Mouse (Mus musculus) ES-Bruce4 (cell line): ENCODE results near the gene Mrpl42. TPM values are rescaled to one million over a fixed set of nuclear protein-coding genes. Genes with fewer than 3 reads are reported as not detected.

Experiments
- H3K27ac ChIP-seq: 2 replicates; pipeline ENCODE4 v1.5.1; 2012; ENCODE audit warnings: low read length, inconsistent platforms; ENCODE audit not compliant: insufficient read depth
- H3K27me3 ChIP-seq: 2 replicates; pipeline ENCODE4 v1.6.1; 2012; ENCODE audit warnings: mild to moderate bottlenecking, low read length, inconsistent platforms; ENCODE audit not compliant: control insufficient read depth, poor library complexity, insufficient read depth, severe bottlenecking
- H3K36me3 ChIP-seq: 2 replicates; pipeline ENCODE4 v1.6.1; 2012; ENCODE audit warnings: inconsistent platforms, mild to moderate bottlenecking, low read length, moderate library complexity; ENCODE audit not compliant: control insufficient read depth, poor library complexity, insufficient read depth, severe bottlenecking
- H3K4me1 ChIP-seq: one replicate; pipeline ENCODE4 v1.8.1; 2011; ENCODE audit warnings: low read length; ENCODE audit not compliant: control insufficient read depth, insufficient read depth
- H3K4me3 ChIP-seq: 2 replicates; pipeline ENCODE4 v1.5.1; 2011; ENCODE audit warnings: low read depth, mild to moderate bottlenecking, low read length
- H3K9ac ChIP-seq: 2 replicates; pipeline ENCODE4 v1.6.1; 2012; ENCODE audit warnings: low read depth, mild to moderate bottlenecking, inconsistent platforms; ENCODE audit not compliant: poor library complexity, severe bottlenecking
- H3K9me3 ChIP-seq: replicated peaks from 2 replicates; pipeline ENCODE4 v1.6.1; 2012; ENCODE audit warnings: mild to moderate bottlenecking, low read length, inconsistent platforms; ENCODE audit not compliant: control insufficient read depth, poor library complexity, insufficient read depth, severe bottlenecking
- CTCF ChIP-seq: IDR thresholded peaks from one replicate; pipeline ENCODE4 v1.8.1; 2011; ENCODE audit warnings: low read depth, low read length
- EP300 ChIP-seq: IDR thresholded peaks from 2 replicates; pipeline ENCODE4 v1.6.1; 2011; ENCODE audit warnings: low read depth, low read length; ENCODE audit not compliant: insufficient read depth
- POLR2A ChIP-seq: IDR thresholded peaks from one replicate; pipeline ENCODE4 v1.8.1; 2011; ENCODE audit warnings: low read length; ENCODE audit not compliant: insufficient read depth
- polyA plus RNA-seq: library from polyadenylated mRNA; stranded (reverse); fragments of >200 nt; gene quantifications from 2 replicates; pipeline ENCODE4 v1.2.4, GENCODE M21; 2011; ENCODE audit warnings: low read depth; ENCODE audit not compliant: missing spikeins, insufficient read depth, insufficient read length

The Mrpl42 gene
- polyA plus RNA-seq, 1 experiment, result 238 TPM

DNA sequence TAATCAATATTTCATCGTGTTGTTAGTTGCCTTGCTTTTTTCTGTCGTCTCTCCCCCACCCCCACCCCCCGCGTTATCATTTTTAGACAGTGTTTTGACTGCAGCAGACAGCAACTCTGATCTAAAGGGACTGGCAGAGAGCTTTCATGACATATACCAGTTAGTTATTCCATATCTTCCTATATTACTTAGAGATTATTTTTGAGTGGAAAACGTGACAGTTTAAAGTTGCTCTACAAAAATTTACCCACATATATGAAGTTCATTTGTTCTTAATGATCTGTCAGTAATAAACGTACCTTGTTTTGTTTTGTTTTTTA, 34.4 kb upstream of the Mrpl42 start:
- Histone ChIP-seq H3K4me1 (peaks cover 4% of the 10 kb centered on the region), H3K27me3 (no peaks in the 10 kb centered on the region), H3K9me3 (no peaks in the 10 kb centered on the region), H3K9ac (no peak overlapping the region), H3K4me3 (no peak overlapping the region), H3K36me3 (no peaks in the 10 kb centered on the region; the same call in none of the 2 replicates), H3K27ac (no peak overlapping the region)
- TF ChIP-seq CTCF (no peak), POLR2A (no peak), EP300 (no peak)

DNA sequence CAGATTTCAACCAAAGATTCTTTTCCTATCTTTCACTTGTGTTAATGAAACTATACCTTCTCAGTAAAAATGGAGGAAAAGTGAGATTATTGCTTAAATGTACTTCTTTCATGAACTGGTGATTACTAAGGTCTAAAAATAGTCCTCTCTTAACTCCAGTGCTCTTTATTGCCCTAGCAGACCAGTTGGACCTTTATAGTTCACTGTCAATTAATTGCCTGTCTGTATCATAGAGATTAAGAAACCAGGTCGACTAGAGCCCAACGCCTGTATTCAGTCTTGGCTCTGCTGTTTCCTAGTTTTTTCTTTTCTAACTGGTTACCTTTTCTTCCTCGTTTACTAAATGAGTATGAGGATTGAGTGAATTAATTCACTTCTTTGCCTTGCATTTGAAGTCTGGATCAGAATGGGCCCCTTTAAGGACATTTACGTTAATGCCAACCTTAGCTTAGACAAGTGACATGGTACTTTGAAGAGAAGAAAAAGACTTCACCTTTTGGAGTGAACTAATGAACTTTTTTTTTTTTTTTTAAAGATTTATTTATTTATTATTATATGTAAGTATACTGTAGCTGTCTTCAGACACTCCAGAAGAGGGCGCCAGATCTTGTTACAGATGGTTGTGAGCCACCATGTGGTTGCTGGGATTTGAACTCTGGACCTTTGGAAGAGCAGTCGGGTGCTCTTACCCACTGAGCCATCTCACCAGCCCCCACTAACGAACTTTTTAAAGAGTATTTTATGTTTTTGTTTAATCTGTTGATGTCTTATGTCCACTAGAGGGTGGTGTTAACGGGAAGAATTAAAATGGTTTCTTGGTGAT, 33.9 kb upstream of the Mrpl42 start:
- no peaks in the 10 kb centered on the region; the same call in none of the 2 replicates for H3K36me3 ChIP-seq
- H3K4me1 ChIP-seq, result peaks cover 4% of the 10 kb centered on the region
- no peak overlapping the region for H3K27ac ChIP-seq
- H3K9ac ChIP-seq, result no peak overlapping the region
- no peaks in the 10 kb centered on the region for H3K27me3 ChIP-seq
- H3K4me3 ChIP-seq, result no peak overlapping the region
- H3K9me3 ChIP-seq, result no peaks in the 10 kb centered on the region
- TF ChIP-seq EP300, result no peak
- TF ChIP-seq POLR2A, result no peak
- TF ChIP-seq CTCF, result no peak

DNA sequence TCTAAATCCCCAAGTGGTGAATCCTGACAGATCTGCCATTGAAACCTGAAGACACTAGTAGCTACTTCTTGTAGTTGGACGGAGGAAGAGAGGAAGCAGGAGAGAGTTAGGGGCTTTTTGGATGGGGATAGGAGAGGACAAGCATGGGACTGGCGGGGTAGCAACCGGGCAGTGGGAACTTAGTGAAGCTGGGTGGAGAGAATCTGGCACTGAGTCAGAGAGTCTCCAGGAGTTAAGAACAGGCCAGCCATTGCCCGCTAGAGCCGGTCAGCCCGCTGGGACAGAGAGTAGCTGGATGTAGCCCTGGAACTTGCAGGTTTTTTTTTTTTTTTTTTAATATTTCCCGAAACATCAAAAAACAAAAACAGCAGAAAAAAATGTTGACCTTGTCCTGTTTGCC, 31.6 kb upstream of the Mrpl42 start:
- no peaks in the 10 kb centered on the region for H3K9me3 ChIP-seq

GRCm38 (mm10) chr10:95532916-95533315, 31.2 kb upstream of the Mrpl42 start:
- Histone ChIP-seq H3K27ac (no peak overlapping the region), H3K9ac (0 out of 2 replicates have a peak overlapping the region, but pooled peaks have one; percentile 28), H3K36me3 (no peaks in the 10 kb centered on the region; the same call in 1 of the 2 replicates), H3K9me3 (no peaks in the 10 kb centered on the region), H3K4me1 (peaks cover 4% of the 10 kb centered on the region), H3K4me3 (no peak overlapping the region), H3K27me3 (no peaks in the 10 kb centered on the region)
- no peak for TF ChIP-seq POLR2A
- no peak for TF ChIP-seq CTCF
- no peak for TF ChIP-seq EP300

More for the DNA sequence above, 31.6 kb upstream of the Mrpl42 start:
- Histone ChIP-seq H3K9ac (0 out of 2 replicates have a peak overlapping the region, but pooled peaks have one; percentile 28), H3K4me3 (no peak overlapping the region), H3K4me1 (peaks cover 4% of the 10 kb centered on the region), H3K36me3 (no peaks in the 10 kb centered on the region; the same call in 1 of the 2 replicates), H3K27me3 (no peaks in the 10 kb centered on the region), H3K27ac (no peak overlapping the region)
- TF ChIP-seq EP300, result no peak
- TF ChIP-seq POLR2A, result no peak
- TF ChIP-seq CTCF, result no peak

DNA sequence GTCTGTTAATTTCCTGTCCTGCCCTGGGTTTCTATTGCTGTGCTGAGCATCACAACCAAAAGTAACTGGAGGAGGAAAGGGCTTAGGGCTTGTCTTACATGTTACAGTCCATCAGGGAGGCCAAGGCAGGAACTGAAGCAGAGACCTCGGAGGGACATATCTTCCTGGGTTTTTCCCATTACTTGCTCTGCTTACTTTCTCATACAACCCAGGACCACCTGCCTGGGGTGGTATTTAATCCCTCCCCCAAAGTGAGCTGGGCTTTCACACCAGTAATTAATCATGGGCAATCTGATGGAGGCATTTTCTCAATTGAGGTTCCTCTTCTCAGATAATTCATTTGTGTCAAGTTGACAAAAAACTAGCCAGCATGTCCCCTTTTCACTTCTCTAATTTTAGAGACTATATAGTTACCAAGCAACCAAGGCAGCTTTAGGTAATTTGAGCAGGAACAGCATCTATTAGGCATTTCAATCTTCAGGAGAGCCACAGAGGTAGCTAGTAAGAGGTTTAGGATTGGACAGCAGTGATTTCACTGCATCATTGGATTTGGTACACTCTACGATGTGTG, 28.9 kb upstream of the Mrpl42 start:
- no peaks in the 10 kb centered on the region for H3K27me3 ChIP-seq
- H3K27ac ChIP-seq, result no peak overlapping the region
- no peak for TF ChIP-seq POLR2A
- H3K4me3 ChIP-seq, result no peak overlapping the region
- H3K4me1 ChIP-seq, result peaks cover 4% of the 10 kb centered on the region
- H3K36me3 ChIP-seq, result no peaks in the 10 kb centered on the region; the same call in 1 of the 2 replicates
- H3K9ac ChIP-seq, result no peak overlapping the region
- no peaks in the 10 kb centered on the region for H3K9me3 ChIP-seq

DNA sequence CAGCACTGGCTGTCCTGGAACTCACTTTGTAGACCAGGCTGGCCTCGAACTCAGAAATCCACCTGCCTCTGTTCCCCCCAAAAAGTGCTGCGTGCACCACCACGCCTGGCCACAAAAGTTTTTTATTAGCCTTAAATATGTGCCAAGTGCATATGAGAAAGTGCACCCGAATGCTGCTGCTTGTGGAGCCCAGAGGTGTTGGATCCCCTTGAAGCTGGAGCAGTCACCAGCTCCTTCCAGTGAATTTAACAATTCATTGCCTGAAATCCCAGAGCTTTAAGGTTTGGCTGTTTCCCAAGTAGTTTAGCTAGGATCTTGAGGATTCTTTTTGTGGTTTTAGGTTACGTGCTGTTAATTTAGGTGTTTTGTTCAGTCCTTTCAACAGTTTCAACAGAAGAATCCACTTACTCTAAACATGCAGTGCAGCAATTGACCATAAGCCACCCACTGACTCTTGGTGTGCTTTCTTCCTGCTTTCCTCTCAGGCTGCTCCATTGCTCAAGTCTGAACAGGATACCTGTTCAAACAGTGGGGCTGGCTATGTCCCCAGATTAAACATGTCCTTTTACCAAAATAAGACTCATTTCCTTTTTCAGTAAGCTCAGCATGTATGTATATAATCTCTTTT, 24.9 kb upstream of the Mrpl42 start:
- H3K4me3 ChIP-seq, result no peak overlapping the region
- H3K36me3 ChIP-seq, result peaks cover 4% of the 10 kb centered on the region; the same call in 1 of the 2 replicates
- peaks cover 3% of the 10 kb centered on the region for H3K4me1 ChIP-seq
- TF ChIP-seq EP300, result no peak
- no peak for TF ChIP-seq CTCF
- TF ChIP-seq POLR2A, result no peak
- H3K27ac ChIP-seq, result no peak overlapping the region
- no peaks in the 10 kb centered on the region for H3K27me3 ChIP-seq
- H3K9me3 ChIP-seq, result no peaks in the 10 kb centered on the region
- 0 out of 2 replicates have a peak overlapping the region, but pooled peaks have one; percentile 29 for H3K9ac ChIP-seq
